Mouse (Mus musculus) neutrophil, adult 59 days (primary cell): ENCODE results near the gene Mxd1. TPM values are rescaled to one million over a fixed set of nuclear protein-coding genes. Genes with fewer than 3 reads are reported as not detected.

Source experiments
- total RNA-seq, 2 experiments: library from RNA; stranded (reverse); gene quantifications; 1 replicate in 1 of 2; 2 replicates in 1 of 2; pipeline ENCODE4 v1.2.4; 2023

Mxd1 gene
- 100 to 1,000 TPM; 783 to 884 TPM for total RNA-seq

GRCm38 (mm10) chr6:86668580-86669239 lies at the start of gene Mxd1:
TSS of gene Mxd1 (minus strand) at chr6:86669161.

DNA sequence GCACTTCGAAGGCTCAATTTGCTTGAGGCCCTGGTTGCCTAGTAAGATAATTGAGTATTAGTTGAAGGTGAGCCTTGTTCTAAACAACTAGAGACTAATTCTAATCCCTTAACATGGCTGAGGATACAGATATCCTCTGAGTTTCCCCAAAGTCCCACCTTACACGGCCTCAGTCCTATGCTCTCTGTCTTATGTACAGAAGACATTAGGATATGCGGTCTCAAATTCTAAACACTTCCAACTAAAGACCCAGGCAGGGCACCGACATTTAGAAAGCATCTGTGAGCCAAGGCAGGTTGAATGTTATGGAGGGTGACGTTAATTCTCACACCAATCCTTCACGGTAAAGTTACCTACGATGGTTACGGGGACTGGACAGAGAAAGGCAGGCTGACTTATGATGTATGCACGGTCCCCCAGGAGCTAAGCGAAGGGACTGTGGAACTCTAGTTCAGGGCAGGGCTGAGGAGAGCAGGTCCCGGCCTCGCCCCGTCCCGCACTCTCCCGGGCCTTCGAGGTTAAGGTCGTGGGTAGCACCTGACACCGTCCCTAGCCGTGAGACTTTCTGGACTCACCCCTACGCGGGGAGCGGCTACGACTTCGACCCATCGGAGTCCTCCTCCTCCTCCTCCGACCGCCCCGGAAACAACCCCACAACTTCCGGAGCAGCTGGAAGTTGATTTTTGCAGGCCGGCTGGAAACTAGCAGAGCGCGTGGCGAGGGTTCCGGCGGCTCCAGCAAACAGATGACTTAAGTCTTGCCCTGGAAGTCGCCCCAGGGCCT lies 15.1 kb upstream of the Mxd1 start, which contains the start of gene Snrnp27:
TSS of gene Snrnp27 (minus strand) at position 651 of the 783 bp plus-strand sequence.

GRCm38 (mm10) chr6:86627946-86628345 lies 41.0 kb downstream of the Mxd1 start, which contains the start of gene Asprv1:
TSS of gene Asprv1 (plus strand) at chr6:86628164.

Other genes starting within 250 kb of the Mxd1 start
- 1 to 10 TPM in 1 of 2 experiments, not detected in 1; 1.7 TPM for gene Gm44790, start 242.5 kb downstream of the Mxd1 start, total RNA-seq
- 10 to 100 TPM; 18.1 to 18.9 TPM for gene C87436, start 230.8 kb downstream of the Mxd1 start, total RNA-seq
- 100 to 1,000 TPM; 172 to 185 TPM for gene Pcbp1, start 142.8 kb downstream of the Mxd1 start, total RNA-seq
- 100 to 1,000 TPM; 107 to 137 TPM for gene Asprv1, start 41.0 kb downstream of the Mxd1 start, total RNA-seq
- gene Snrnp27, start 15.4 kb upstream of the Mxd1 start, total RNA-seq, result 10 to 100 TPM; 38.7 to 39.7 TPM
- gene Gmcl1, start 64.2 kb upstream of the Mxd1 start, total RNA-seq, result 10 to 100 TPM; 15.1 to 17.2 TPM
- 10 to 100 TPM; 22.8 to 23.9 TPM for gene Anxa4, start 124.4 kb upstream of the Mxd1 start, total RNA-seq
- 10 to 100 TPM; 37.1 to 39.3 TPM for gene Aak1, start 180.4 kb upstream of the Mxd1 start, total RNA-seq